Mouse (Mus musculus) cerebral cortex, adult 2 months (tissue): ENCODE data around the gene Ddx41.

Experiments
- WGBS: fragments of 180-500 bp; shearing (Covaris S2); methylation state at CpG from one replicate; pipeline ENCODE4 v1.1.7; 2018; 5-methylcytosine and 5-hydroxymethylcytosine counted together

The Ddx41 gene

GRCm38 (mm10) chr13:55542891-55543290 lies 6.4 kb upstream of the Ddx41 start:
- 90% methylated on average over 4 of the region's 4 CpGs for WGBS

GRCm38 (mm10) chr13:55540933-55541332 lies 4.5 kb upstream of the Ddx41 start:
- 83% methylated on average over 2 of the region's 2 CpGs for WGBS

GRCm38 (mm10) chr13:55535796-55536193 lies 663 bp downstream of the Ddx41 start:
- 15% methylated on average over 17 of the region's 17 CpGs for WGBS

GRCm38 (mm10) chr13:55535191-55535590 lies 1.3 kb downstream of the Ddx41 start:
- WGBS, result 93% methylated on average over 15 of the region's 15 CpGs

- 74% methylated on average over 8 of the region's 8 CpGs for WGBS
These were observed 7.1 kb downstream of the Ddx41 start, which contains the start of gene Dok3 for GRCm38 (mm10) chr13:55529198-55529915. Dok3 (minus strand) TSS chr13:55529296.

GRCm38 (mm10) chr13:55527834-55528772 lies 8.4 kb downstream of the Ddx41 start:
- 51% methylated on average over 18 of the region's 18 CpGs for WGBS

- 89% methylated on average over 16 of the region's 16 CpGs for WGBS
These were observed 9.2 kb downstream of the Ddx41 start for GRCm38 (mm10) chr13:55527212-55527611.

- WGBS, result 65% methylated on average over 16 of the region's 16 CpGs
These were observed 10.5 kb downstream of the Ddx41 start for GRCm38 (mm10) chr13:55525733-55526553.

GRCm38 (mm10) chr13:55523951-55524600 lies 12.4 kb downstream of the Ddx41 start:
- 90% methylated on average over 23 of the region's 23 CpGs for WGBS

- WGBS, result 69% methylated on average over 17 of the region's 17 CpGs
These were observed 13.2 kb downstream of the Ddx41 start for GRCm38 (mm10) chr13:55523278-55523677.

GRCm38 (mm10) chr13:55522730-55523129 lies 13.7 kb downstream of the Ddx41 start:
- 64% methylated on average over 8 of the region's 8 CpGs for WGBS

GRCm38 (mm10) chr13:55519606-55520005 lies 16.9 kb downstream of the Ddx41 start:
- 51% methylated on average over 4 of the region's 4 CpGs for WGBS

- 3% methylated on average over 5 of the region's 5 CpGs for WGBS
These were observed 19.5 kb downstream of the Ddx41 start for GRCm38 (mm10) chr13:55516955-55517354.

GRCm38 (mm10) chr13:55513828-55514227 lies 22.6 kb downstream of the Ddx41 start:
- WGBS, result 34% methylated on average over 9 of the region's 9 CpGs

GRCm38 (mm10) chr13:55513111-55513748 lies 23.2 kb downstream of the Ddx41 start, which contains the start of gene Pdlim7:
Pdlim7 (minus strand) TSS chr13:55513676.
- under 1% methylated on average over 55 of the region's 55 CpGs for WGBS

GRCm38 (mm10) chr13:55512379-55513031 lies 24.0 kb downstream of the Ddx41 start:
- 3% methylated on average over 25 of the region's 25 CpGs for WGBS

- 51% methylated on average over 5 of the region's 5 CpGs for WGBS
These were observed 25.0 kb downstream of the Ddx41 start for GRCm38 (mm10) chr13:55511492-55511861.

- WGBS, result 28% methylated on average over 6 of the region's 6 CpGs
These were observed 25.6 kb downstream of the Ddx41 start for GRCm38 (mm10) chr13:55510668-55511491.

GRCm38 (mm10) chr13:55510332-55510667 lies 26.2 kb downstream of the Ddx41 start:
- 55% methylated on average over 3 of the region's 3 CpGs for WGBS
